Mouse (Mus musculus) bone marrow macrophage, adult 2 months (primary cell): ENCODE results near the gene Slc41a2. TPM values are rescaled to one million over a fixed set of nuclear protein-coding genes. Genes with fewer than 3 reads are reported as not detected.
"Not testable (repeated sequence)": the region's sequence is repeated elsewhere in the genome, so short reads cannot be mapped to it uniquely, and the experiment has no call there.

ENCODE experiments used
- H3K27ac ChIP-seq: 2 replicates; pipeline ENCODE4 v1.5.1; 2012; ENCODE audit warnings: low read depth, low read length; ENCODE audit not compliant: insufficient read depth
- H3K4me1 ChIP-seq: 2 replicates; pipeline ENCODE4 v1.6.1; 2012; ENCODE audit warnings: low read length; ENCODE audit not compliant: control insufficient read depth, insufficient read depth
- H3K4me3 ChIP-seq: 2 replicates; pipeline ENCODE4 v1.5.1; 2012; ENCODE audit warnings: mild to moderate bottlenecking, low read length, moderate library complexity; ENCODE audit not compliant: insufficient read depth
- CTCF ChIP-seq: IDR thresholded peaks from 2 replicates; pipeline ENCODE4 v1.5.1; 2012; ENCODE audit warnings: low read depth, mild to moderate bottlenecking, low read length, moderate library complexity
- POLR2A ChIP-seq: IDR thresholded peaks from 2 replicates; pipeline ENCODE4 v1.6.1; 2012; ENCODE audit warnings: mild to moderate bottlenecking, low read depth, low read length, borderline replicate concordance
- polyA plus RNA-seq: library from polyadenylated mRNA; stranded (reverse); fragments of >200 nt; gene quantifications from 2 replicates; pipeline ENCODE4 v1.2.4, GENCODE M21; 2012; ENCODE audit not compliant: missing spikeins, insufficient read depth, insufficient read length

Slc41a2 gene
- 18.8 and 20.4 TPM in 2 replicates for polyA plus RNA-seq

DNA sequence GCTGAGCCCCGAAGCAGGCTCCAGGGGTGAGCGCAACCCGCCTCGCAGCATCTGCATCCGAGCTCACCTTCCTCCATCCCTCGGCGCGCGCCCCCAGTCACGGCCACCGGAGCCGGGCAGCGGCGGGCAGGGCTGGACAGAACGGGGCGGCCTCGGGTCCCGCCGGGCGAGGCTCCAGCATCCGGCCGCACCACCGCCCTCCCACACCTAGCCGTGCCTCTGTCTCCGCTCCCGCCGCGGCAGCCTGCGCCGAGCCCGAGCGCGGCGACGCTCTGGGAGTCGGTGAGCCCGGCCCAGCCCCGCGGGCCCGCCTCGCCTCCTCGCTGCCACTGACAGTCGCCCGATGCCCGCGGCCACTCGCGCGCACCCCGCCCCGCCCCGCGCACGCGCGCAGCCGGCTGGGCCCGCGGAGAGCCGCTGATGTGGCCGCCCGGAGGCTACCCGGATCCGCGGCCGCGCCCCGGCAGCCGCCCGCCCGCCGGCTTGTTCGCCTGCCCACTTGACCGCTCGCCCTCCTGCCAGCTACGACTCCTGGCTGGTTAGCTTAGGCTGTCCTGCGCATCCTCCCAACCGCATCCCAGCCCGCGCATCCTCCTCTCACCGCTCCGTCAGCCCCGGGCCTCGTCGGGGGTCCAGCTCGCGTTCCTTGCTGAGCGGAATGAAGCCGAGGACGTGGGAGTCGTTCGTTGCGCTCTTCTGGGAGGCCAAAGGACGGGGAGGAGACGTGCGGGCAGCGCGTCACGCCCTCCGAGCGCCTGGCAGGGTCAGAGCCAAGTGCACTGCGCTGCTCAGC lies at the start of gene Slc41a2:
Slc41a2 (minus strand) TSS at position 724 of the 793 bp plus-strand sequence.
- Histone ChIP-seq H3K4me1 (peaks cover 24% of the 10 kb centered on the region), H3K4me3 (peak within 1 kb of the TSS; percentile 68), H3K27ac (peak within 1 kb of the TSS; percentile 71)
- no peak for TF ChIP-seq CTCF
- TF ChIP-seq POLR2A, result no peak

DNA sequence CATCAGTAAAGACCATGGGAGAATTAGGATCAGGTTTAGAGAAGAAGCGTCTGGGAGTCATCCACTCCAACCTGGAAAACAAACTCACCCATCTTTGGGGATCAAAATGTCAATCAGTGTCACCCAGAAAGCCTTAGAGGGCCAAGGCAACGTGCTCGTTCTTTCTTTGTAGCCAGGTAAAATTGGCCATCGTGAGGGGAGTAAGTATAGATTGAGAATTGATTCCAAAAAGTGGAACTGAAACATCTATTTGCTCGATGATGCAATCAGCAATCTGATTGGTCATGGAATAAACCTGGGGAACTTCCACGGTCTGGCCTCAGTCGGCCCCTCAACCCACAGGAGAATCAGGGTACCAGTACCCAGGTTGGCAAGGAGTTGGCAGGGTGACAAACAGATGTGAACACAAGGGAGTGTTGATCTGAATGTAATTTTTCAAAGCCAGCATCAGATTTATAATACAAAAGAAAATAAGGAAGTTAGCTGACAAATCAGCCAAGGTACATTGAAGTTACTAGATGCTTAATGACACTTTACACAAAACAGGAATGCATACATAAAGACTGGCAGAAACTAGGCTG lies 47.7 kb upstream of the Slc41a2 start:
- H3K4me3 ChIP-seq, result no peak overlapping the region

DNA sequence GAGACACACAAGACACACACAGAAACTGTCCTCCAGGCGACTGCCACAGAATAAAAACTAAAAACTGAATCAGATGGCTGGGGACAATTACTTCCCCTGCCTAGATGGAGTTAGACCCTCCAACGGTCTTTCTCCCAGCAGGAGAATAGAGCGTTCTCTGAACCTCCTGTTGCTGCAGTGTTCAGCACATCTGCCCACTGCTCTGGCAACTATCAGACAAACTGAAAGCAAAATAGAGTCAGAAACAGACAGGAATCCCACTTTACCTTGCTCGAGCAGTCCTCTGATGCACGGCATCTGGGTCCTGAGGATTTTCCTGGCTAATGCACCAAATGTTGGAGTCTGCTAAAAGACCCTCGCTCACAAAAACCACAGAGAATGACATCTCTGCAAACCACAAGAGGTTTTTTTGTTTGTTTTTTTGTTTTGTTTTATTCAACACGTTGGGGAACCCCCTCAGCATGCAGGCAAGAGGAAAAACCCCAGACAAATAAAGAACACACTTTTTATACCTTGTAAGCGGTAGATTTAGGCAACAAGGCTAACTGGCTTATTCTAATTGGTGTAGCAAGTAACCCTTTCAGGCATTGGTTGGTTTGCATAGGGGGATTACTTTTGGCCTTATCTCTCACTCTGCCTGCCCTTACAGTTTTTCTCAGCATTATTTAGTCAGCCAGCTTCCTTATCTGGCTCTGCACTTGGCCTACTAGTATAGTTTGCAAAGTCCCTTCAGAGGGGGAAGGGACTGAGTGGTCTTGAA lies 47.0 kb upstream of the Slc41a2 start:
- Histone ChIP-seq H3K4me3 (no peak overlapping the region), H3K27ac (no peak overlapping the region), H3K4me1 (peaks cover 5% of the 10 kb centered on the region)
- no peak for TF ChIP-seq POLR2A

More for the DNA sequence above, 47.7 kb upstream of the Slc41a2 start:
- no peak for TF ChIP-seq POLR2A
- no peak for TF ChIP-seq CTCF
- Histone ChIP-seq H3K27ac (no peak overlapping the region), H3K4me1 (peaks cover 5% of the 10 kb centered on the region)

DNA sequence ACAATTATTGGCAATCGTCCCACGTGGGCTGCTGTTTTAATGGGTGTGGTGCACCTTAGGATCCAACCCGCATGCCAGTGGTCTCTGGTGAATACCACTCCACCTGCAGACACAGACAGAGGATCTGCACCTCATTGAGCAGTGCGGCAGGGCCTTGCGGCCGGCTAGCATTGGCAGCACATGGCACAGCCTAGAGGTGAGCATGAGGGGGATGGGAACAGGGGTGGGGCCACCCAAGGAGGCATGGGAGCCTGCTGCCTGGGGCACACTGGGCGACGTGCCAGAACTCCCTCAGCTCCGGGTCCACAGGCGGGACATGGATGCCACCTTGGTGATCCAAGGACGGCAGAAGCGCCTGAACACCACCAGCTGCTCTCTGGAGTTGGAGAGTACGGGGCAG lies 46.2 kb upstream of the Slc41a2 start:
- TF ChIP-seq CTCF (no peak), POLR2A (no peak)
- H3K4me1 ChIP-seq, result peaks cover 5% of the 10 kb centered on the region
- H3K4me3 ChIP-seq, result no peak overlapping the region
- H3K27ac ChIP-seq, result no peak overlapping the region

DNA sequence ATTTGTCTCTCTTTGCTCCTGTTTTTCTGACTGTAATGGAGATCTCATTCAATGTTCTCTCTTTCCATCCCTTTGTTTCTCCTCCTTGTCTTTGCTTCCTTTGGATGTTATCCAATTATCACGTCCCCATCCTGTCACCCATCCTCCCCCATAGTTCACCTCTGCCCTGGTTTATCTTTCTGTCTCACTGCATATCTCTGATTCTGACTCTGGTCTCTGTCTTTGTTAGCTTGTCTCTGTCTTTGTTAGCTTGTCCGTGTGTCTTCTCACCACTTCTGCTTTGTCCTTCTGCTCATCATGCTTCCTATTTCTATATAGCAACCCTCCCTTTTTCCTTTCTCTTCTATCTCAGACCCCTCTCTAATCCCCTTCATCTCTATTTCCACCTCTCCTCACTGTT lies 45.3 kb upstream of the Slc41a2 start:
- TF ChIP-seq POLR2A (no peak), CTCF (no peak)
- Histone ChIP-seq H3K27ac (no peak overlapping the region), H3K4me1 (peaks cover 5% of the 10 kb centered on the region), H3K4me3 (no peak overlapping the region)

DNA sequence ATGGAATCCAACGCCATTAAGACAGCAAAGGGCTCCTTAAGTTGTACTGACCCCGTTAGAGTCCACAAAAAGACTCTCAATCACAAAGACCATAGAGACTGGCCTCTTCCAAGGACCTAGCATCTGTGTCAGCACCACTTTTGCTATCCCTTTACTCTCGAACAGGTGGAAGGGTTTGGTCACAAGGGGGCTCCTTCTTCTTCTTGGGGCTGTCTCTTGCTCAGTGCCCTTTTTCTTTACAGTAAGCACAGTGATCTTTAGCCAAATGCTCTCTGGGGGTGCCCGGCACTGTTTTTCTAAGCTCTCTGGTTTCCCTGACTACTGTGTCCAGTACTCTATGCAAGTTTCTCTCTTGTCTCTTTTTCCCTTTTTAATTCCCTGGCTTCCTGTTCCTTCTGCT lies 44.8 kb upstream of the Slc41a2 start:
- H3K4me3 ChIP-seq, result no peak overlapping the region
- peaks cover 5% of the 10 kb centered on the region for H3K4me1 ChIP-seq
- H3K27ac ChIP-seq, result no peak overlapping the region
- TF ChIP-seq CTCF, result no peak
- TF ChIP-seq POLR2A, result no peak

DNA sequence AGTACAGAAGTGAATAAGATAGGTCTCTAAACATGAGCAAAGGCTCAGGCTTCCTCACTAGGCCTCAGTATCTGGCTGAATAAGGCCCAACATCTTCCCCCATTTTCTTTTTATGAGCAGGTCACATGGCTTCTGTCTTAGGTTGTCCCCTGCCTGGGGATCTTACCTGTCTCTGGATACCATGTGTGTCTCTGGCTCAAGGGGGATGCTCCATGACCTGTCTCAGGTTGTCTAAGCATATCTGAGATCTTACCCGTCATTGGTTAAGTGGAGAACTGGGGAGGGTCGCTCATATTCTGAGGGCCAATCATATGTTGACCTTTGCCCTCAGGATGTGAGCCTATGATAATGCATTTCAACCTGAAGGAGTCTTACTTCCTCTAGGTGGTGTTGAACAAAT lies 42.8 kb upstream of the Slc41a2 start:
- Histone ChIP-seq H3K27ac (no peak overlapping the region), H3K4me1 (peaks cover 13% of the 10 kb centered on the region), H3K4me3 (no peak overlapping the region)
- TF ChIP-seq CTCF (no peak), POLR2A (no peak)

DNA sequence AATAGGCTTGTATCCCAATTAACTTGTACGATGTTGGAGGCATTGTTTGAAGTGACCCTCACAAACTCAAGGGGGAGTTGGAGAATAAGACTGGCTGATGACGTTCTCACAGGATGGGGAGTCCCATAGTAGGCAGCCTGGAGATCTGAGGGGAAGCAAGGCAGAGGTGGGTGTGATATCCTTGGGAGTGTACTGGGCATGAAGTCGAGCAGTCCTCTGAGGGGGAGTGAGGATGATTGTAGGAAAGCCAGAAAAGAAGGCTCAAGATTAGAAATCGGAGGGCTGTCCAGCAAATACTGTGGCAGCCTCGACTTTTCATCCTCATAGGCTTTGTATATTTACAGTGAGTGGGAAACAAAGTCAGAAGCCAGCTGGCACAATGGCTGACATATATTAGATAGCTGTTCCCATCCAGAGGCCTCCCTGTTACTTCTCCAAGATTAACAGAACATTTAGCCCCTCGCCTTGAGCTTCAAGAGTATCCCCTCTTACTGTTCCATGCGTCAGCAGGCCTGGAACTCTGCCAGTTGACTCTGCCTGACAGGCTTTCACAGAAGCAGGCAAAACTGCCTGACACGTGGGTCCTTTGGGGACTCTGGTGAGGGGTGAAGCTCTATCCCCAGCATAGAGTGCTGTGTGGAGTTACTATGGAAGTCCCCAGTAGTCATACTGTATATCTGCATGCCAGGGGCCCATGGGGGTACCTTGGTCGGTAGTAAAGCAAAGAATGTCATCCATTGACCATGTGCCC lies 40.6 kb upstream of the Slc41a2 start:
- Histone ChIP-seq H3K4me1 (peaks cover 18% of the 10 kb centered on the region), H3K4me3 (no peak overlapping the region), H3K27ac (no peak overlapping the region)
- TF ChIP-seq CTCF (no peak), POLR2A (no peak)

DNA sequence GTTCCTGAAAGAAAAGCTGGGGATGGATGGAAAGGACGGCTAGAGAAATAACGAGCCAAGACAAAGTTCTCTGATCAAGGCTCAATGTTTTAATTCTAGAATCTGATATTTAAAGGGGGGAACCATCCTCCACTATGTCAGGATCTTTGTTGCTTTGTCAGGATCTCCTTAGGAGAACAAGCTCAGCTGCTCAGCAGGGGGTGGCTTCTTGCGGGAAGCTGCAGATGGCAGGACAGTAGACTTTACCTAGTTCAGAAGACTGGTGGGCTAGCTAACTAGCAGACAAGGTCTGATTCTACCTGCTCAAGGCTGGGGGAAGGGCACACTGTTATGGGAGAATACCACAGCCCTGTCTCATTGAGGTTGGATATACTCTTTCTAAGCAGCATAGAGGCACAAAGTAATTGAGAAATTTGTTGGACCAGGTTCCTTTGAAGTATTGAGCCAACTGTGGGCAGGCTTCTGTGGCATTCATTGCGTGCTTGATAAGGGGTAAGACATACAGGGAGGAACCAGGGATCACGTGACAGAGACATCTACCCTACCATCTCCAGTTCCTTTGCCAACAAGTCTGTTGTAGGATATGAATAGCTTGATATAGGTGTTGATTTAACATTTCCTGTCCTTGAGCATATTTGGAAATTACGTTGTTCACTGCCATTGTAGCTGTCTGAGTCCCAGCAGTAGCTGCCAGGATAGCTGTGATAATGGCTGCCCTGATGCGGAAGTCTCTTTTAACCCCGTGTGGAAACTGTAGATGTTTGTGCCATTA lies 39.4 kb upstream of the Slc41a2 start:
- H3K27ac ChIP-seq, result no peak overlapping the region
- H3K4me3 ChIP-seq, result no peak overlapping the region
- TF ChIP-seq POLR2A (no peak), CTCF (no peak)
- H3K4me1 ChIP-seq, result peaks cover 13% of the 10 kb centered on the region

DNA sequence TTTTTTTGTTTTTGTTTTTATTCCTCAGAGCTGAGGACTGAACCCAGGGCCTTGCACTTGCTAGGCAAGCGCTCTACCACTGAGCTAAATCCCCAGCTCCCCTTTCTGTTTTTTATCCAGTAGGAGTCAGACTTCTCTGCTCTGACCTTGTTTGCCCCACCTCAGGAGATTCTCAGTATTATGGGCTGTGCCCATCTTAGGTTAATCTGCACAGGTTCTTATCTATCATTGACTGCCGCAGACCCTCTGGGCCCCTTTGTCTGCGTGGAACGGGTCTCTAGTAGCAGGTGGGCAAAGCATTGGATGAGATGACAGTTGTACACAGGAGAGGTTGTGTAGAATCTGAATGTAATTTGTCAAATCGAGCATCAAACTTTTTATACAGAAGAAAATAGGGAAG lies 37.8 kb upstream of the Slc41a2 start:
- H3K4me1 ChIP-seq, result peaks cover 13% of the 10 kb centered on the region
- not testable (repeated sequence) for H3K4me3 ChIP-seq, H3K27ac ChIP-seq
